Mouse (Mus musculus) intestine, postnatal 0 days (tissue): ENCODE data around the gene Stam. TPM values are rescaled to one million over a fixed set of nuclear protein-coding genes. Genes with fewer than 3 reads are reported as not detected.

Experiments
- ATAC-seq: fragments of 200-750 bp; cut with Nextera tagmentation; 2 replicates; pipeline ENCODE4 v1.8.0; 2017; ENCODE audit warnings: mild to moderate bottlenecking, moderate TSS enrichment, moderate library complexity
- H3K27ac ChIP-seq: fragments of 300-500 bp; sonication (generic); 2 replicates; pipeline ENCODE4 v1.5.1; 2014; ENCODE audit warnings: mild to moderate bottlenecking, low read depth, low read length, moderate library complexity
- H3K27me3 ChIP-seq: fragments of 300-500 bp; sonication (generic); replicated peaks from 2 replicates; pipeline ENCODE4 v1.6.1; 2014; ENCODE audit warnings: low read length, mixed read lengths; ENCODE audit not compliant: control insufficient read depth, insufficient read depth
- H3K36me3 ChIP-seq: fragments of 300-500 bp; sonication (generic); 2 replicates; pipeline ENCODE4 v1.6.1; 2014; ENCODE audit warnings: mild to moderate bottlenecking, moderate library complexity; ENCODE audit not compliant: control insufficient read depth, insufficient read depth
- H3K4me1 ChIP-seq: fragments of 300-500 bp; sonication (generic); replicated peaks from 2 replicates; pipeline ENCODE4 v1.6.1; 2014; ENCODE audit warnings: antibody characterized with exemption, low read length, mixed read lengths; ENCODE audit not compliant: control insufficient read depth, insufficient read depth
- H3K4me2 ChIP-seq: fragments of 300-500 bp; sonication (generic); replicated peaks from 2 replicates; pipeline ENCODE4 v1.6.1; 2014; ENCODE audit warnings: low read depth, mild to moderate bottlenecking, moderate library complexity
- H3K4me3 ChIP-seq: fragments of 300-500 bp; sonication (generic); 2 replicates; pipeline ENCODE4 v1.5.1; 2014; ENCODE audit warnings: low read depth, low read length
- H3K9ac ChIP-seq: fragments of 300-500 bp; sonication (generic); 2 replicates; pipeline ENCODE4 v1.6.1; 2014; ENCODE audit warnings: mild to moderate bottlenecking, low read depth, low read length
- H3K9me3 ChIP-seq: fragments of 300-500 bp; sonication (generic); 2 replicates; pipeline ENCODE4 v1.6.1; 2016; ENCODE audit warnings: mixed run types; ENCODE audit not compliant: control insufficient read depth
- CTCF ChIP-seq: sonication (generic); IDR thresholded peaks from 2 replicates; pipeline ENCODE4 v1.5.1; 2016; ENCODE audit warnings: low read depth, mild to moderate bottlenecking, control low read depth, antibody characterized with exemption, moderate library complexity
- WGBS: fragments of 180-500 bp; shearing (Covaris S2); extraction: QIAGEN DNeasy Blood & Tissue Kit; methylation state at CpG from one replicate; pipeline ENCODE4 v1.1.7; 2014; 5-methylcytosine and 5-hydroxymethylcytosine counted together
- polyA plus RNA-seq: library from polyadenylated mRNA; unstranded; fragments of >200 nt; fragmentation: Nextera tagmentation; extraction: Ambion mirVana; gene quantifications from 2 replicates; pipeline ENCODE4 v1.2.1, GENCODE M21; 2015

Gene Stam
- polyA plus RNA-seq = 21.2 and 21.8 TPM in 2 replicates

- under 1% methylated on average over 48 of the region's 50 CpGs for WGBS
- TF ChIP-seq CTCF = peak; percentile 24
- H3K9ac ChIP-seq = peak within 1 kb of the TSS; percentile 91
- peak within 1 kb of the TSS; percentile 92 for H3K4me3 ChIP-seq
- peak; percentile 94 for ATAC-seq
- peak within 1 kb of the TSS; percentile 97 for H3K27ac ChIP-seq
- H3K4me1 ChIP-seq = no peaks in the 10 kb centered on the region
- no peaks in the 10 kb centered on the region for H3K27me3 ChIP-seq
- no peaks in the 10 kb centered on the region for H3K9me3 ChIP-seq
- peak within 1 kb of the TSS; percentile 82 for H3K4me2 ChIP-seq
- no peaks in the 10 kb centered on the region for H3K36me3 ChIP-seq
Measured at GRCm38 (mm10) chr2:14073362-14074220, at the start of gene Stam. Gene Stam, plus strand, starts transcription at chr2:14074098.

- Histone ChIP-seq H3K9me3 (no peaks in the 10 kb centered on the region), H3K27ac (no peak overlapping the region), H3K4me3 (no peak overlapping the region), H3K4me1 (no peaks in the 10 kb centered on the region), H3K9ac (no peak overlapping the region), H3K27me3 (no peaks in the 10 kb centered on the region), H3K36me3 (peaks cover 25% of the 10 kb centered on the region; the same call in 1 of the 2 replicates), H3K4me2 (no peak overlapping the region)
- WGBS = 96% methylated on average over 2 of the region's 2 CpGs
- TF ChIP-seq CTCF = no peak
- ATAC-seq = no peak
Measured at GRCm38 (mm10) chr2:14041249-14041648, 32.6 kb upstream of the Stam start.

GRCm38 (mm10) chr2:14043011-14043410, 30.9 kb upstream of the Stam start:
- H3K4me2 ChIP-seq = no peak overlapping the region
- no peak overlapping the region for H3K27ac ChIP-seq
- ATAC-seq = no peak
- H3K9ac ChIP-seq = no peak overlapping the region
- H3K36me3 ChIP-seq = peaks cover 25% of the 10 kb centered on the region; the same call in 1 of the 2 replicates
- no peaks in the 10 kb centered on the region for H3K27me3 ChIP-seq
- TF ChIP-seq CTCF = no peak
- no peaks in the 10 kb centered on the region for H3K4me1 ChIP-seq
- no peaks in the 10 kb centered on the region for H3K9me3 ChIP-seq
- 87% methylated on average over 3 of the region's 3 CpGs for WGBS
- H3K4me3 ChIP-seq = no peak overlapping the region

- H3K36me3 ChIP-seq = peaks cover 23% of the 10 kb centered on the region; the same call in 1 of the 2 replicates
- no peaks in the 10 kb centered on the region for H3K9me3 ChIP-seq
- no peak overlapping the region for H3K4me2 ChIP-seq
- no peak for ATAC-seq
- H3K27me3 ChIP-seq = no peaks in the 10 kb centered on the region
- H3K4me1 ChIP-seq = no peaks in the 10 kb centered on the region
- H3K4me3 ChIP-seq = no peak overlapping the region
- TF ChIP-seq CTCF = no peak
- H3K27ac ChIP-seq = no peak overlapping the region
- no peak overlapping the region for H3K9ac ChIP-seq
- whole genome bisulfite sequencing = 66% methylated on average over 9 of the region's 9 CpGs
Measured at GRCm38 (mm10) chr2:14043577-14044170, 30.2 kb upstream of the Stam start.

- Histone ChIP-seq H3K27me3 (no peaks in the 10 kb centered on the region), H3K9ac (no peak overlapping the region), H3K4me2 (no peak overlapping the region), H3K36me3 (no peaks in the 10 kb centered on the region), H3K4me3 (no peak overlapping the region), H3K9me3 (no peaks in the 10 kb centered on the region), H3K4me1 (no peaks in the 10 kb centered on the region), H3K27ac (no peak overlapping the region)
- ATAC-seq = peak; percentile 41; the same call in 1 of the 2 replicates
- TF ChIP-seq CTCF = peak; percentile 90
Measured at GRCm38 (mm10) chr2:14048381-14048780, 25.5 kb upstream of the Stam start.

GRCm38 (mm10) chr2:14048808-14049207, 25.1 kb upstream of the Stam start:
- Histone ChIP-seq H3K27me3 (no peaks in the 10 kb centered on the region), H3K27ac (no peak overlapping the region), H3K4me1 (no peaks in the 10 kb centered on the region), H3K36me3 (no peaks in the 10 kb centered on the region), H3K9me3 (no peaks in the 10 kb centered on the region), H3K9ac (no peak overlapping the region), H3K4me3 (no peak overlapping the region), H3K4me2 (no peak overlapping the region)
- 63% methylated on average over 5 of the region's 5 CpGs for WGBS
- no peak for ATAC-seq
- no peak for TF ChIP-seq CTCF
